Mouse (Mus musculus) midbrain, embryonic 11.5 days (tissue): Measurements from ENCODE around the gene Srsf10. TPM values are rescaled to one million over a fixed set of nuclear protein-coding genes. Genes with fewer than 3 reads are reported as not detected.

Experiments used
- ATAC-seq: fragments of 200-750 bp; cut with Nextera tagmentation; 2 replicates; pipeline ENCODE4 v1.8.0; 2017; ENCODE audit warnings: moderate TSS enrichment, moderate library complexity; ENCODE audit not compliant: low FRiP score
- DNase-seq: peaks from one replicate; pipeline ENCODE4 v3.0.0; 2015; ENCODE audit warnings: low spot score; ENCODE audit errors: missing footprints
- H3K27ac ChIP-seq: fragments of 300-500 bp; sonication (generic); 2 replicates; pipeline ENCODE4 v1.5.1; 2014; ENCODE audit warnings: low read depth, low read length
- H3K27me3 ChIP-seq: fragments of 300-500 bp; sonication (generic); 2 replicates; pipeline ENCODE4 v1.6.1; 2014; ENCODE audit warnings: mild to moderate bottlenecking, low read length, moderate library complexity, mixed read lengths; ENCODE audit not compliant: control insufficient read depth, insufficient read depth
- H3K36me3 ChIP-seq: fragments of 300-500 bp; sonication (generic); 2 replicates; pipeline ENCODE4 v1.6.1; 2014; ENCODE audit warnings: mild to moderate bottlenecking, low read length, moderate library complexity, mixed read lengths; ENCODE audit not compliant: control insufficient read depth, insufficient read depth
- H3K4me1 ChIP-seq: fragments of 300-500 bp; sonication (generic); 2 replicates; pipeline ENCODE4 v1.6.1; 2014; ENCODE audit warnings: low read length; ENCODE audit not compliant: control insufficient read depth, insufficient read depth
- H3K4me2 ChIP-seq: fragments of 300-500 bp; sonication (generic); 2 replicates; pipeline ENCODE4 v1.6.1; 2014; ENCODE audit warnings: mild to moderate bottlenecking, moderate library complexity
- H3K4me3 ChIP-seq: fragments of 300-500 bp; sonication (generic); 2 replicates; pipeline ENCODE4 v1.5.1; 2014; ENCODE audit warnings: low read depth, low read length
- H3K9ac ChIP-seq: fragments of 300-500 bp; sonication (generic); 2 replicates; pipeline ENCODE4 v1.6.1; 2014; ENCODE audit warnings: low read length
- H3K9me3 ChIP-seq: fragments of 300-500 bp; sonication (generic); 2 replicates; pipeline ENCODE4 v1.6.1; 2016; ENCODE audit warnings: low read length; ENCODE audit not compliant: control insufficient read depth
- WGBS: fragments of 180-500 bp; shearing (Covaris S2); extraction: QIAGEN DNeasy Blood & Tissue Kit; methylation state at CpG from one replicate; pipeline ENCODE4 v1.1.7; 2014; 5-methylcytosine and 5-hydroxymethylcytosine counted together
- polyA plus RNA-seq: library from polyadenylated mRNA; unstranded; fragments of >200 nt; fragmentation: Nextera tagmentation; extraction: Ambion mirVana; gene quantifications from 2 replicates; pipeline ENCODE4 v1.2.1, GENCODE M21; 2014

Gene Srsf10
- polyA plus RNA-seq, 1 experiment from 2014 or later: 434 TPM

- WGBS: 91% methylated on average over 13 of the region's 13 CpGs
- H3K9ac ChIP-seq: no peak overlapping the region
- H3K4me1 ChIP-seq: peaks cover 9% of the 10 kb centered on the region
- DNase-seq (no peak), ATAC-seq (no peak)
- no peaks in the 10 kb centered on the region for H3K27me3 ChIP-seq
- H3K4me2 ChIP-seq: no peak overlapping the region
- H3K4me3 ChIP-seq: no peak overlapping the region
- no peaks in the 10 kb centered on the region for H3K9me3 ChIP-seq
- H3K27ac ChIP-seq: no peak overlapping the region
- H3K36me3 ChIP-seq: peaks cover 2% of the 10 kb centered on the region; the same call in 1 of the 2 replicates
Observed at GRCm38 (mm10) chr4:135918635-135919279, 63.2 kb downstream of the Srsf10 start.

DNA sequence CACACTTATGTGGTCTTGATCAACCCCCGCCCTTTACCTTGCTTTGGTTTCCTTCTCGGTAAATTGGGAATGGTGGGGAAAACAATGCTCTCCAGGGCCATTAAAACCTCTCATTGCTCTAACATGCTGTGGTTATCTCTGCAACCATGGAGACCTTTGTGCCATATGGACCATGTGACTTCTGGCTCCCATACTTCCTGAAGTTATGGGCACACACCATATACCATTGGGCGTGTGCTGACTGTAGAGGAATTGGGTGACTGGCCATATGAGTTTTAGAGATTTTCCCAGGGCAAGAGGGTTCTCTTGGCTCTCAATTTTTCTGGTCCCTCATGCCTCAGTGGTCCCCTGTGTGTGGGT lies 63.7 kb downstream of the Srsf10 start:
- Histone ChIP-seq H3K9me3 (no peaks in the 10 kb centered on the region), H3K4me1 (peaks cover 9% of the 10 kb centered on the region), H3K4me3 (no peak overlapping the region), H3K27me3 (no peaks in the 10 kb centered on the region), H3K36me3 (peaks cover 2% of the 10 kb centered on the region; the same call in 1 of the 2 replicates), H3K4me2 (no peak overlapping the region), H3K27ac (no peak overlapping the region), H3K9ac (no peak overlapping the region)
- WGBS: 88% methylated on average over 3 of the region's 3 CpGs
- no peak for ATAC-seq
- DNase-seq: no peak

Other genes starting within 250 kb of the Srsf10 start
- 0.08 and 0.12 TPM in 2 replicates for gene Ifnlr1, start 169.5 kb upstream of the Srsf10 start, polyA plus RNA-seq
- not detected in 2 replicates for gene Il22ra1, start 127.6 kb upstream of the Srsf10 start, polyA plus RNA-seq
- 0.04 and 0.11 TPM in 2 replicates for gene Myom3, start 96.0 kb upstream of the Srsf10 start, polyA plus RNA-seq
- 258 and 259 TPM in 2 replicates for gene Pnrc2, start 18.1 kb downstream of the Srsf10 start, polyA plus RNA-seq
- gene Cnr2, start 39.6 kb downstream of the Srsf10 start, polyA plus RNA-seq: 0.41 and 0.63 TPM in 2 replicates
- 43.0 and 48.1 TPM in 2 replicates for gene Fuca1, start 65.0 kb downstream of the Srsf10 start, polyA plus RNA-seq
- gene Hmgcl, start 90.7 kb downstream of the Srsf10 start, polyA plus RNA-seq: 55.1 and 62.9 TPM in 2 replicates
- gene Gale, start 108.0 kb downstream of the Srsf10 start, polyA plus RNA-seq: 25.6 and 27.0 TPM in 2 replicates
- 136 and 144 TPM in 2 replicates for gene Lypla2, start 116.9 kb downstream of the Srsf10 start, polyA plus RNA-seq
- 64.8 and 65.8 TPM in 2 replicates for gene Pithd1, start 131.5 kb downstream of the Srsf10 start, polyA plus RNA-seq
- gene Eloa, start 166.0 kb downstream of the Srsf10 start, polyA plus RNA-seq: 42.8 and 43.6 TPM in 2 replicates
- 333 and 390 TPM in 2 replicates for gene Rpl11, start 197.7 kb downstream of the Srsf10 start, polyA plus RNA-seq